Mouse (Mus musculus) CD4-positive helper T cell, adult 2 months (primary cell): ENCODE data around the gene Hunk.
A peak's percentile ranks its signal among the peaks of the same experiment; 100 is the strongest.

Experiments
- DNase-seq: peaks from one replicate; pipeline ENCODE4 v3.0.0-alpha.2; 2012; ENCODE audit warnings: low read depth, missing footprints, low spot score

The Hunk gene

DNA sequence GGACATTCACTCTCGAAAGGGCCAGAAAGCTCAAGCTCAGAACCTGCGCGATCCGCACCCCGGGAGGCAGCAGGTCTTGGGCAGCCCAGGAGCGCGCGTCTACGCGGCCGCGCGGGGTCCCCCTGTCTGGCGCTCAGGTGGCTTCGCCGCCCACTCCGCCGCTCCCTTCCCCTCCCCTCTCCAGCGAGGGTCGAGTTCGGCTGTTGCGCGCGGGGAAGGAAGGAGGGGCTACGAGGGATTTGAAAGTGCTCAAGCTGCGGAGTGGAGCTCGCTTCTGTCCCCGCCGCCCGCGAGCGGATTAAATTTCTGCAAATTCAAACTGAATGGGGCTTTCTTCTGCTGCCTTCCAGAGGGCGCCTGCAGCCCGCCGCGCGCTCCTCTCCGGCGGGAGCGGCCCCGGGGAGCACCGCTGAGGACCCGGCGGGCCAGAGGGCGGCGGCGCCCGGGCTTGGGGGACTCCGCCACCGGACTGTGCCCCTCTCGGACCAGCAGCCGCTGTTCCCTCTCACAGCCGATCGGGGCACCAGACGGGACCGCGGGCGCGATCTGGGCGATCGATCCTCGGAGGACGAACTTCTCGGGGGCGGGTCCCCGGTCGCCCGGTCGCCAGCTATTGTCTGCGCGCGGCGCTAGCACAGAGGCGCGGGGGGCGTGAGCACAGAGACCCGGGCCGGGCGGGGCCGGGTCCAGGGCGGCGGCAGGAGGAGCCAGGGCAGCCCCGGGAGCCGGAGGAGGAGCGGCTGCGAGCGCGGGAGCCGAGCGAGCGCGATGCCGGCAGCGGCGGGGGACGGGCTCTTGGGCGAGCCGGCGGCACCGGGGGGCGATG, at the start of gene Hunk:
Hunk (plus strand) TSS at position 326 of the 826 bp plus-strand sequence.
- DNase-seq: no peak

DNA sequence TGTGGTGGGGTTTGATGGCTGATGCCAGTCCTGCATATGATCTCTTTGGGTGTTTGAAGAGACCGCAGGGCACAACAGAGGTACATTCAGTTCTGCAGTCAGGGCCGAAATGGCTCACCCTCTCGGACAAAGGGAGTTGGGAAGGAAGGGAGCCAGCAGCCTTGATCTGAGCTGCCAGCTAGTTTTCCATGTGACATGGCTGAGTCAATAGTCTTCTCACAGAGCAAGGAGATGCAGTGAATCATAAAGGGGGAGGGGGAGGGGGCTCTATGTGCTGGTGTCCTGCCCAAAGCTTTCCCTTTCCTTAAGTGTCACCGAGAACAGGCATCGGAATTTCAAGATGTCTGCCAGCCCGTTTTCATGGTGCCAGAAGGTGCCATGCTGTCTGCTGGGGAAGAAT, 46.8 kb upstream of the Hunk start:
- DNase-seq: no peak

GRCm38 (mm10) chr16:90341086-90341485, 44.7 kb upstream of the Hunk start:
- no peak for DNase-seq

GRCm38 (mm10) chr16:90349700-90350548, 35.9 kb upstream of the Hunk start:
- peak; percentile 71 for DNase-seq

DNA sequence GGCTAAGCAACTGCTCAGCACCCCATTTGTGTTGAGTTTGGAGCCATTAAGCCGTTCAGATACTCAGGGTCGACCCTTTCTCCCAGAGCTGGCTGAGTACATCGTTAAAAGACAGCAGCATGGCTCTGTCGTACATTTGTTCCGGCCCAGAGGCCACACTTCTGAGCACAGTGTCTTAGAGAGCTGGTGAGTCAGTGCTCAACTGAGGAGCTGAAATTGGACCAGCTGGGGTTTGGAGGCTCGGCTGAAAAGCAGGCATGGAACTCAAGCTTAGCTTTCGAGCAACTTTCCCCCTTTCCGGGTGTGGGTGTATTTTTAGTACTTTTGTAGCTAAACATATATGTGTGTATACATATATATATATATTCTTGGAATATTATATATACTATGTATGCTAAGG, 34.1 kb upstream of the Hunk start:
- DNase-seq: no peak

GRCm38 (mm10) chr16:90352691-90353090, 33.1 kb upstream of the Hunk start:
- no peak for DNase-seq

DNA sequence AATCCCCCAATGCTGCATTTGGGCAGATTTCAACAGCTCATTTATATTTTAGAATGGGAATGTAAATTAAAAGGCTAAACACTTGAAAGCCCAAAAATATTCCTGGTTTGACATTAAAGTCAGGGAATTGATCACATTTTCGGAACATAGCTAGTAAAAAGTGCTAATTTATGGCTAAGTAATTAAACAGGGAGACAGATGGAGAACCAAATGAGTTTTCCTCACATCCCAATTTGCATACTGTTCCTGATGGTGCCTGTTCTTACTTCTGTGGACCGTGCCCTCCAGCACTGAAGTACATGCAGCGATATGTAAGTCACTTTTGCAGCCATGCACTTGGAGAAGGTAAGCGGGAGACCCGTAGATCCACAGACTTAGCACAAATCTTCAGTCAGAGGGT, 32.7 kb upstream of the Hunk start:
- no peak for DNase-seq

GRCm38 (mm10) chr16:90359329-90359728, 26.5 kb upstream of the Hunk start:
- no peak for DNase-seq

- no peak for DNase-seq
Measured at GRCm38 (mm10) chr16:90359750-90360149, 26.1 kb upstream of the Hunk start.

- DNase-seq: no peak
Measured at GRCm38 (mm10) chr16:90360327-90360726, 25.5 kb upstream of the Hunk start.

DNA sequence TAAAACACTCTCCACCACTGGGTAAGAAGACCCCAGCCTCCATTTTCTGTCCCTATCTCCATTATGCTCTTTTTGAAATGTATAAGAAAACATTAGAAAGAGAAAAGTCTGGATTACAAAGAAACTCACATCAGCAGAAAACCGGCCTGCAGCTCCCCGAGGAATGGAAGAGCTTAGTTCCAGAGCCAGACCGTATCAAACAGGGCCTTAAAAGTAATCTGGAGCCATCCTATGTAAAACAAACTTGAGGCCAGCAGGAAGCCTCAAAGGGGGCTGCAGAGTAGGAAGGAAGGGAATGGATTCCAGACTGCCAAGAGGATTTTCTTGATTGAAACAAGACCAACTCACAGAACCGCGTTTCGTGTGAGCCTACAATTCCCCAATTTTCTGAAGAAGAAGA, 22.9 kb upstream of the Hunk start:
- no peak for DNase-seq

- DNase-seq: peak; percentile 46
Measured at GRCm38 (mm10) chr16:90379897-90380296, 5.9 kb upstream of the Hunk start.

DNA sequence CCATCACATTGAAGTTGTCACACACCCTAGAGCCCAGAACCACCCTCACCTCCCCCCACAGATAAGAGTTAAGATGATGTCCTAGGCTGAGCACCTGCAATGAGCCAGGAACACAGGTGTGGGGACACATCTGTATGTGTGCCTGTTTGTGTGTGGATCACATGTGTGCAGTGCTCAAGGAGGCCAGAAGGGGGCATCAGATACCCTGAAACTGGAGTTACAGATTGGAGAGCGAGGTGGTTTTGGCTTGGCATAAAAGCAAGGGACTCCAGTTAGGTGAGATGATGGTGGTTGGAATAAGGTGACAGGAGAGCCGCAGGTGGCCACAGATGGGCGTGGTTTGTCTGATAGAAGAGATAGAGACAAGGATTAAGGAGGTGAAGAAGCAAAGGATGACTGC, 4.2 kb upstream of the Hunk start:
- no peak for DNase-seq

- no peak for DNase-seq
Measured at GRCm38 (mm10) chr16:90382701-90383280, 3.0 kb upstream of the Hunk start.

DNA sequence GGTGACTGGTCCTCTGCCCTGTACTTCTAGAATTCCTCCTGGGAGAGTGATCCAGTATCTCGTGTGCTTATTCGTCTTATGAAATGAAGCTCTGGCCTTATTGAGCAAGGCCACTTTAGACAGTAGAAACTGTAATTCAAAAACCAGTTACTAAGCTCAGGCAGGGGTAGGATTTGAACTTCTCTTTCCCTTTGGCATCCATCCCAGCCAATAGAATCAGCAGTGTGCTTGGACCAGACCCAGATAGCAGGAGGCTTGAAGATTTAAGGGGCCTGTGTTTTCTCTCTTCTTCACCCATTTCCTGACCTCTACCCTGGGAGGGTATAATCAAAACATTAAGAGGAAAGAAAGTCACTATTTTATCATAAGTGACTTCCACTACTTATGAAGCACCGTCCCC, 1.8 kb upstream of the Hunk start:
- DNase-seq: no peak

DNA sequence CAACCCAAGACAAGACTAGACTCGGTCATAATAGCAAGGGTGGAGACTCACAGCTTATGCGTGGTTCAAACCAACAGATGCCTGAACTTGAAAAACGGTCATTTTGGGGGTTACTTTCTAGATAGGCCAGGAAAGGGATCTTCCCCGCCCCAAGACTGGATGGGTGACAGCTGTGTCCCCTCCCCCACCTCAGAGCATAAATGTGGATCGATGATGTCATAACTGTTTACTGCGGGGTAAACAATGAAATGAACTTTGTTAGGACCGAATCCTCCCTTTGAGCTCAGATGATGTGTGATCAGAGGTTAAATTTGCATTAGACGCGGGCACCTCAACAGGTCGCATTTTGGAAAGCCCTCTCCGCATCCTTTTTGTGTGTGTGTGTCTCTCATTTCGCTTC, 967 bp upstream of the Hunk start:
- no peak for DNase-seq

DNA sequence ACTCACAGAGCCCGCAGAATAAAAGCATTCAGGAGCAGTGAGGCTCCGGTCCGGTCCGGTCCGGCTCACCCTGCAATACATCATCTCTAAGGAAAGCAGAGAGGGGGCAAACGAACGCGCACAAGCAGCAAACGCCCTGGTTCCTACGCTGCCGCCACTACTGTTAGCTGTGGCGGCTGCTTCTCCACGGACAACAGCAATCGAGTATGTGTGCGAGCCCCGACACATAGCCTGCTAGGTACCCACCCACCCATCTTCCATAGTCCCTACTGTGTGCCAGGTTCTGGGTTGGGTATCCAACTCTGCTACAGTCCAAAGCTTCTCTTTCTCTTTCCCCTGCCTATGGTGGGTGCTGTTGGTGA, 506 bp upstream of the Hunk start:
- no peak for DNase-seq

- no peak for DNase-seq
Measured at GRCm38 (mm10) chr16:90386514-90387160, 824 bp downstream of the Hunk start.

GRCm38 (mm10) chr16:90387161-90387671, 1.4 kb downstream of the Hunk start:
- no peak for DNase-seq

DNA sequence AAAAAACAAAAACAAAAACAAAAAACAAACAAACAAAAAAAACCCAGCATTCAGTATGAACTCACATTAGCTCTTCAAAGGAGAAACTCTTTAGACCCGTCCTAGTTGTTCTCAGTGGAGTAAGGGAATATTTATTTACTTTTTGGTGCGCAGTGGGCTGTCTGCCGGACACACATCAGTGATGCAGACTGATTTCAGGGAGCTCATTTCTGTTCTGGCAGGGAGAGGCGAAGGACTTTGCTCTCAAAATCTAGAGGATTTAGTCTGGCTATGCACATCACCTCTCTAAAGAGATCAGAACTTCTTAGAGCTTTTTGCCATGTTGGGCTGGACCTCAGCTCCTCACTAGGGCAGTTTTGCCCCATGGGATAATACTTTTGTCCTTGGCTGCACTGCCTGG, 2.1 kb downstream of the Hunk start:
- DNase-seq: no peak

- no peak for DNase-seq
Measured at GRCm38 (mm10) chr16:90389103-90389750, 3.4 kb downstream of the Hunk start.
